Mouse (Mus musculus) hindbrain, embryonic 11.5 days (tissue): Measurements from ENCODE around the gene Rtel1. TPM values are rescaled to one million over a fixed set of nuclear protein-coding genes. Genes with fewer than 3 reads are reported as not detected.
"Not testable (repeated sequence)": the region's sequence is repeated elsewhere in the genome, so short reads cannot be mapped to it uniquely, and the experiment has no call there.

Experiments used
- ATAC-seq: fragments of 200-750 bp; cut with Nextera tagmentation; 2 replicates; pipeline ENCODE4 v1.8.0; 2017; ENCODE audit warnings: mild to moderate bottlenecking, moderate TSS enrichment, moderate library complexity; ENCODE audit not compliant: low FRiP score
- DNase-seq: peaks from one replicate; pipeline ENCODE4 v3.0.0-alpha.2; 2015; ENCODE audit warnings: low spot score
- H3K27ac ChIP-seq: fragments of 300-500 bp; sonication (generic); 2 replicates; pipeline ENCODE4 v1.5.1; 2014; ENCODE audit warnings: mild to moderate bottlenecking, low read depth, low read length
- H3K27me3 ChIP-seq: fragments of 300-500 bp; sonication (generic); 2 replicates; pipeline ENCODE4 v1.6.1; 2014; ENCODE audit warnings: mild to moderate bottlenecking, low read length, moderate library complexity, mixed read lengths; ENCODE audit not compliant: control insufficient read depth, insufficient read depth
- H3K36me3 ChIP-seq: fragments of 300-500 bp; sonication (generic); 2 replicates; pipeline ENCODE4 v1.6.1; 2014; ENCODE audit warnings: mild to moderate bottlenecking, low read length, moderate library complexity, mixed read lengths; ENCODE audit not compliant: control insufficient read depth, insufficient read depth
- H3K4me1 ChIP-seq: fragments of 300-500 bp; sonication (generic); replicated peaks from 2 replicates; pipeline ENCODE4 v1.6.1; 2014; ENCODE audit warnings: low read length, mixed read lengths; ENCODE audit not compliant: control insufficient read depth, insufficient read depth
- H3K4me2 ChIP-seq: fragments of 300-500 bp; sonication (generic); replicated peaks from 2 replicates; pipeline ENCODE4 v1.6.1; 2014; ENCODE audit warnings: mild to moderate bottlenecking, low read depth, low read length
- H3K4me3 ChIP-seq: fragments of 300-500 bp; sonication (generic); 2 replicates; pipeline ENCODE4 v1.5.1; 2014; ENCODE audit warnings: low read depth, low read length
- H3K9ac ChIP-seq: fragments of 300-500 bp; sonication (generic); 2 replicates; pipeline ENCODE4 v1.6.1; 2014; ENCODE audit warnings: low read depth, low read length
- H3K9me3 ChIP-seq: fragments of 300-500 bp; sonication (generic); 2 replicates; pipeline ENCODE4 v1.6.1; 2016; ENCODE audit warnings: low read length; ENCODE audit not compliant: control insufficient read depth
- WGBS: fragments of 180-500 bp; shearing (Covaris S2); extraction: QIAGEN DNeasy Blood & Tissue Kit; methylation state at CpG from one replicate; pipeline ENCODE4 v1.1.7; 2014; 5-methylcytosine and 5-hydroxymethylcytosine counted together
- polyA plus RNA-seq: library from polyadenylated mRNA; unstranded; fragments of >200 nt; fragmentation: Nextera tagmentation; extraction: Ambion mirVana; gene quantifications from 2 replicates; pipeline ENCODE4 v1.2.1, GENCODE M21; 2014

Rtel1 gene
- polyA plus RNA-seq, 1 experiment from 2014 or later: 41.6 TPM

DNA sequence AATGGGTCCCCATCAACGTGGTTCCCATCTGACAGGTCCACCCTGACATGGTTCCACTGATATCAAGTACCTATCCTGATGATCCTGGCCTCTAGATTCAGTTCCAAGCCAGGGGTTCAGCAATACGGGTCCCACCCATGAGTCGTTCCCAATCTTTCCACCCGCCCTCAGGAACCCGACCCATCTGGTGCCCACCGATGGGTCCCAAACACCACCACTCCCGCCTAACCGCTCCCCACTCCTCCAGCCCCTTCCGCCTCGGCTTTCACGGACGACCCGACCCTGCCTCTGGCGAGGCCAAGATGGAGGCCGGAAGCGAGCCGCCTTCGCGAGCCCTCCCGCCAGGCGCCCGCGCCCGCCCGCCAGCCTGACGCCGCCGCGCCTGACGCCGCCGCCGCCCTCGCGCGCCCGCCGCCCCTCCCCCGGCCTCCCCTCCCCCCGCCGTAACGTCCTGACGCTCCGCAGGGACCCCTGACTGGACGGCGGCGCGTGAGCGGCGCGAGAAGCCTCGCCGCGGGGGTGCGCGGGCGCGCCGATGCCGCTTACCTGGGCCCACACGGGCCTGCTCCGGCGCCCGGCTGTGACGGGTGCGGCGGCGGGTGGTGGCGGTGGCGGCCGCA lies 32.1 kb upstream of the Rtel1 start:
- ATAC-seq: peak; percentile 91
- 0% methylated on average over 37 of the region's 71 CpGs for WGBS

GRCm38 (mm10) chr2:181287958-181288350 lies 31.6 kb upstream of the Rtel1 start, which contains the start of gene Gmeb2:
Gene Gmeb2 (minus strand): TSS chr2:181288035.
- Histone ChIP-seq H3K9ac (peak within 1 kb of the TSS; percentile 88), H3K4me3 (peak within 1 kb of the TSS; percentile 66), H3K4me2 (peak within 1 kb of the TSS; percentile 50), H3K27ac (peak within 1 kb of the TSS; percentile 97)
- not testable (repeated sequence) for H3K27me3 ChIP-seq, H3K4me1 ChIP-seq, H3K9me3 ChIP-seq, H3K36me3 ChIP-seq
- under 1% methylated on average over 23 of the region's 38 CpGs for WGBS
- DNase-seq (peak; percentile 97), ATAC-seq (peak; percentile 96)

More for the DNA sequence above, 32.1 kb upstream of the Rtel1 start:
- no peaks in the 10 kb centered on the region for H3K36me3 ChIP-seq
- peak overlapping the region; percentile 88 for H3K9ac ChIP-seq
- no peaks in the 10 kb centered on the region for H3K27me3 ChIP-seq
- no peaks in the 10 kb centered on the region for H3K9me3 ChIP-seq
- DNase-seq: peak; percentile 87
- peak overlapping the region; percentile 50 for H3K4me2 ChIP-seq
- H3K4me1 ChIP-seq: no peaks in the 10 kb centered on the region
- peak overlapping the region; percentile 97 for H3K27ac ChIP-seq
- peak overlapping the region; percentile 66 for H3K4me3 ChIP-seq

DNA sequence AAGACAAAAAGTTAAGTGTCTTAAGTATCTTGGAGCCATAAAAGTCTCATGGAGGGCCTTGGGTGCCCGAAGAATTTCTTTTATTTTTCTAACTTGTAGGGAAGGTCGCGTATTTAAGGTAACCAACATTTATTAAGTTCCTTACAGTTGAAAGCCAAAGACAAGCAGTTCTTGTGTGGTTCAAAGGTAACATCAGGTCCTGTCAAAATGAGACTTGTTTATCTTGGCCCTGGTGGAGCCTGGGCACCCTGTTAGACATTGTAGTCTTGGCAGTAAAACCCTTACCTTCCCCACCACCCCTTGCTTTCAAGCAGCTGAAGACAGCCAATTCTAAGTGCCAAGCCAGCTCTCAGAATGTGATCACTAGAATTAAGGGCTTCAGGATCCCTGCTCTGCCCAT lies 30.8 kb upstream of the Rtel1 start:
- peak overlapping the region; percentile 66 for H3K4me3 ChIP-seq
- 81% methylated on average over 3 of the region's 3 CpGs for WGBS
- H3K27ac ChIP-seq: no peak overlapping the region
- H3K4me2 ChIP-seq: peak overlapping the region; percentile 27
- H3K36me3 ChIP-seq: no peaks in the 10 kb centered on the region
- no peaks in the 10 kb centered on the region for H3K27me3 ChIP-seq
- DNase-seq: no peak
- ATAC-seq: no peak
- H3K4me1 ChIP-seq: no peaks in the 10 kb centered on the region
- H3K9ac ChIP-seq: no peak overlapping the region
- H3K9me3 ChIP-seq: no peaks in the 10 kb centered on the region

DNA sequence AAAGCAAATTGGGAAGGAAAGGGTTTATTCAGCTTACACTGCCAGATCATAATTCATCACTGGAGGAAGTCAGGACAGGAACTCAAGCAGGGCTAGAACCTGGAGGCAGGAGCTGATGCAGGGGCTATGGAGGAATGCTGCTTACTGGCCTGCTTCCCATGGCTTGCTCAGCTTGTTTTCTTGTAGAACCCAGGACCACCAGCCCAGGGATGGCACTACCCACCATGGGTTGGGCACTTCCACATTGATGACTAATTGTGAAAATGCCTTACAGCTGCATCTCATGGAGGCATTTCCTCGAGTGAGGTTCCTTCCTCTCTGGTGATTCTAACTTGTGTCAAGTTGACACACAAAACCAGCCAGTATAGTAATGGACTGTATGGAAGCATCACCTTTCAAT lies 28.6 kb upstream of the Rtel1 start:
- Histone ChIP-seq H3K36me3 (no peaks in the 10 kb centered on the region), H3K4me1 (no peaks in the 10 kb centered on the region), H3K4me3 (no peak overlapping the region), H3K9me3 (no peaks in the 10 kb centered on the region), H3K4me2 (no peak overlapping the region), H3K27ac (no peak overlapping the region), H3K27me3 (no peaks in the 10 kb centered on the region), H3K9ac (no peak overlapping the region)
- ATAC-seq (no peak), DNase-seq (no peak)
- WGBS: 90% methylated on average over 1 of the region's 1 CpGs

GRCm38 (mm10) chr2:181302041-181302440 lies 17.5 kb upstream of the Rtel1 start:
- DNase-seq (peak; percentile 21), ATAC-seq (no peak)
- no peak overlapping the region for H3K4me3 ChIP-seq
- peaks cover 3% of the 10 kb centered on the region; the same call in 1 of the 2 replicates for H3K36me3 ChIP-seq
- no peak overlapping the region for H3K4me2 ChIP-seq
- no peaks in the 10 kb centered on the region for H3K4me1 ChIP-seq
- peaks cover 5% of the 10 kb centered on the region; the same call in 1 of the 2 replicates for H3K27me3 ChIP-seq
- no peak overlapping the region for H3K9ac ChIP-seq
- no peak overlapping the region for H3K27ac ChIP-seq
- WGBS: 40% methylated on average over 3 of the region's 3 CpGs
- no peaks in the 10 kb centered on the region for H3K9me3 ChIP-seq

GRCm38 (mm10) chr2:181304944-181305343 lies 14.6 kb upstream of the Rtel1 start:
- Histone ChIP-seq H3K4me1 (no peaks in the 10 kb centered on the region), H3K4me2 (no peak overlapping the region), H3K27ac (no peak overlapping the region), H3K36me3 (peaks cover 3% of the 10 kb centered on the region; the same call in 1 of the 2 replicates), H3K9me3 (no peaks in the 10 kb centered on the region), H3K9ac (no peak overlapping the region), H3K4me3 (no peak overlapping the region), H3K27me3 (peaks cover 5% of the 10 kb centered on the region; the same call in 1 of the 2 replicates)
- WGBS: 79% methylated on average over 1 of the region's 1 CpGs
- ATAC-seq (no peak), DNase-seq (no peak)

GRCm38 (mm10) chr2:181307144-181307804 lies 12.3 kb upstream of the Rtel1 start:
- ATAC-seq (peak; percentile 57; the same call in 1 of the 2 replicates), DNase-seq (peak; percentile 66)
- no peak overlapping the region for H3K4me3 ChIP-seq
- peaks cover 3% of the 10 kb centered on the region; the same call in 1 of the 2 replicates for H3K36me3 ChIP-seq
- H3K27ac ChIP-seq: no peak overlapping the region
- no peak overlapping the region for H3K9ac ChIP-seq
- H3K27me3 ChIP-seq: peaks cover 5% of the 10 kb centered on the region; the same call in 1 of the 2 replicates
- no peaks in the 10 kb centered on the region for H3K9me3 ChIP-seq
- 10% methylated on average over 30 of the region's 30 CpGs for WGBS
- no peaks in the 10 kb centered on the region for H3K4me1 ChIP-seq
- H3K4me2 ChIP-seq: no peak overlapping the region; the same call in 1 of the 2 replicates

GRCm38 (mm10) chr2:181312435-181312834 lies 7.1 kb upstream of the Rtel1 start:
- DNase-seq (no peak), ATAC-seq (no peak)
- no peaks in the 10 kb centered on the region for H3K36me3 ChIP-seq
- H3K9ac ChIP-seq: no peak overlapping the region; the same call in 1 of the 2 replicates
- H3K9me3 ChIP-seq: no peaks in the 10 kb centered on the region
- 61% methylated on average over 3 of the region's 3 CpGs for WGBS
- H3K4me3 ChIP-seq: peak overlapping the region; percentile 58
- H3K27ac ChIP-seq: no peak overlapping the region
- H3K27me3 ChIP-seq: peaks cover 2% of the 10 kb centered on the region; the same call in 1 of the 2 replicates
- H3K4me1 ChIP-seq: no peaks in the 10 kb centered on the region; the same call in 1 of the 2 replicates
- peak overlapping the region; percentile 49 for H3K4me2 ChIP-seq
